Mouse (Mus musculus) layer of hippocampus, adult 2 months (tissue): Measurements from ENCODE around the gene Tgm3. TPM values are rescaled to one million over a fixed set of nuclear protein-coding genes. Genes with fewer than 3 reads are reported as not detected.

Experiments used
- DNase-seq, 2 experiments: peaks; one replicate each; pipeline ENCODE4 v3.0.0; 2022; ENCODE audit warnings: low spot score in 2 of 2
- H3K27ac ChIP-seq: fragments of 200-600 bp; 2 replicates; pipeline ENCODE4 v1.8.1; 2022
- H3K4me3 ChIP-seq: fragments of 200-600 bp; 2 replicates; pipeline ENCODE4 v1.8.1; 2022; ENCODE audit warnings: mild to moderate bottlenecking
- CTCF ChIP-seq: fragments of 200-600 bp; conservative IDR thresholded peaks from 2 replicates; pipeline ENCODE4 v1.8.1; 2022; ENCODE audit warnings: antibody characterized with exemption, mild to moderate bottlenecking, moderate library complexity
- long read RNA-seq, 2 experiments: library from polyadenylated mRNA; stranded (forward); transcript quantifications; one replicate each; pipeline ENCODE4 v2.0.0; 2021; ENCODE audit warnings: borderline mapping rate in 2 of 2
- total RNA-seq, 2 experiments: library from RNA; stranded (reverse); gene quantifications; 2 replicates each; pipeline ENCODE4 v1.2.3; 2021

Gene Tgm3
- under 1 TPM; 0.20 to 0.23 TPM for total RNA-seq
- long read RNA-seq, experiment 1 = 0 reads
- long read RNA-seq, experiment 2 = 0 reads

DNA sequence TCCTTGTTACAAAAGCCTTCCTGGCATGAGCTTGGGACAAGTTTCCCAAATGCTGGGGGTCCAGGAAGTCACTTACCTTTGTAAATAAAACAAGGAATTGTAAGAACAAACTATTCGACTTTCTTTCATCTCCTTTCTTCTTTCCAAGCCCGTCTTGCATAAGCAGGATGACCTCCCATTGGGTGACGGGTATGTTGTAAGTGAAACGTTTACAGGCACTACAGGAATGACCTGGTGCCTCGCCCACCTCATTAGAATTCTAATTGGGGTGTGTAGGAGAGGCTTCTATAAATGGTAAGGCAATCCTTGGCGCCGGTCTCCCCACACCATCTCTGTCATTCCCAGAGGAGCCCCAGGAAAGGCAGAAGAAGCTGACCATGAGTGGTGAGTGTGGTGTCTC, at the start of gene Tgm3:
Gene Tgm3 (plus strand): TSS at position 324 of the 400 bp plus-strand sequence.
- Histone ChIP-seq H3K4me3 (no peak within 1 kb of the TSS), H3K27ac (no peak within 1 kb of the TSS)
- TF ChIP-seq CTCF = no peak
- DNase-seq = no peak

DNA sequence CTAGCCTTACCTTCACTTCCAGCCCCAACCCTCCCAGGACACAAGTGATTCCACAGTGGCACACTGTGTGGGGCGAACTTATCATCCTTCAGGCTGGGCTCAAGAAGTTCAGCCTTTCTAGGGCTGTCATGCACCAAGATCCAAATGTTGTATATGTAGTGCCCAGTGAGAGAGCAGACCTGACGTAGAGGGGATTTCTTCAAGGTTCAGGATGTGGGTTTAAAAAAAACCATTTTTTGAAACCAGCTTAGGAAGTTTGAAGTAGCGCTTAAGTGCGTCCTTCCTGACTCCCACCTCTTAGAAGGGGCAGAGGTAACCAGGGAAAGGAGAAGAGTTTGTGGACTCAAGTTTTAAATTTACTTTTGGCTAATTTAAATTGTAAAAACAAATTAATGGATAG, 31.5 kb upstream of the Tgm3 start:
- TF ChIP-seq CTCF = no peak
- H3K27ac ChIP-seq = no peak overlapping the region
- H3K4me3 ChIP-seq = no peak overlapping the region
- no peak for DNase-seq

GRCm38 (mm10) chr2:129987527-129988045, 24.6 kb upstream of the Tgm3 start:
- TF ChIP-seq CTCF = no peak
- no peak overlapping the region for H3K4me3 ChIP-seq
- DNase-seq = no peak
- no peak overlapping the region for H3K27ac ChIP-seq

DNA sequence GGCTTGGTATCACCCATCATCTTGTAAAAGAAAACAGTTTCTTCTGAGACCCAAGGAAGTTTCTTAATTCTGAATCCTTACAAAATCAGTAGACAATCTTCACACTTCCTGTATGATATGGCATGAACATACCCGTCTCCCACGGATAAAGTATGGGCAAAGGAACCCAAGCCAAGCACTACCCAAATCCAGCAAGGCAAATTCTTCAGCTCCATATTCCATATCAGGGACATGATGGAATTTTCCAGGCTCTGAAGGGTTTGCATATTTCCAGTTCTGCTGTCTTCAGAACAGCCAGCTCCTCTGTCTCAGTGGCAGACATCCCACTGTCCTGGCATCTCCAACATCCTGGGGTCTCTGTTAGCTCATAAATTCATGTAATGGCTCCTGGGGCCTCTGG, 22.5 kb upstream of the Tgm3 start:
- DNase-seq = no peak
- no peak for TF ChIP-seq CTCF

DNA sequence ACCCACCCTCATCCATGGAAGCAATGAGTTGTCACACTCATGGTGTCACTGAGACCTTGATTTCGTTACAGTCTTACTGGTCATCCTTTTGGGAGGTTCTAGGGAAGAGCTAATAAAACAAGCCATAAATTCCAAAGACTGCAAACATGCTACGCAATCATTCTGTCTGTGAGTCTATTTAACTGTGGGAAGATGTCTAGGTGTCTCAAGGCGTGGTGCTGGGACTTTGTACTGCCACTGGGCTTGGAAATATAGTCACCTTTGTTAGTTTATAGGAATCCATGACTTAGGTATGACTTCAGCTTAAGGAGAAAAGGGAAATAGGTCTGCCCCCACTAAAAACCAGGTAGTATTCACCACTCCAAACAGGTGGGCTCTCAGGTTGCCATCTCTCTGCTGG, 17.7 kb upstream of the Tgm3 start:
- DNase-seq = no peak
- TF ChIP-seq CTCF = no peak
- no peak overlapping the region for H3K27ac ChIP-seq
- H3K4me3 ChIP-seq = no peak overlapping the region

More for the DNA sequence above, 22.5 kb upstream of the Tgm3 start:
- no peak overlapping the region for H3K27ac ChIP-seq
- H3K4me3 ChIP-seq = no peak overlapping the region

DNA sequence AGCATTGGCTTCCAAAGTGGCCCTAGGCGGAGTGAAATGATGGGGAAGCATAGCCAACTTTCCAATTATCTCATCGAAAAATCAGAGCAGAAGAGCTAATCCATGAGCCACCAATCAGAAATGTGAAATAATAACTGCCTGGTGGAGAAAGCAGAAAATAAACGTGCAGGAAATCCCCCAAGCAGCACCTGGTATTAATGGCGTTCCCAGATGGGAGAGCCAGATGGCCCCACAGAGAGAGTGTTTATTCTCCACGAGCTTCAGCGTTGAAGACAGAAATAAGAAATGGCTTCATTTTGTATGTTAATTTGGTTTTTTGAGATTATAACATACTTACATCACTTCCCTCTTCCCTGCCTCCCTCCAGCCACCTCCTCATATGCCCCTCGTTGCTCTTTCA, 13.7 kb upstream of the Tgm3 start:
- TF ChIP-seq CTCF = 0 out of 2 replicates have a peak, but pooled peaks have one; percentile 5
- peak overlapping the region; percentile 73 for H3K27ac ChIP-seq
- DNase-seq = peak; percentile 83 to 87
- no peak overlapping the region for H3K4me3 ChIP-seq

GRCm38 (mm10) chr2:129999296-129999695, 12.9 kb upstream of the Tgm3 start:
- H3K4me3 ChIP-seq = no peak overlapping the region
- DNase-seq = no peak
- peak overlapping the region; percentile 73; the same call in 1 of the 2 replicates for H3K27ac ChIP-seq
- no peak for TF ChIP-seq CTCF

GRCm38 (mm10) chr2:130000601-130001000, 11.5 kb upstream of the Tgm3 start:
- DNase-seq = no peak
- H3K27ac ChIP-seq = no peak overlapping the region
- no peak for TF ChIP-seq CTCF
- no peak overlapping the region for H3K4me3 ChIP-seq

DNA sequence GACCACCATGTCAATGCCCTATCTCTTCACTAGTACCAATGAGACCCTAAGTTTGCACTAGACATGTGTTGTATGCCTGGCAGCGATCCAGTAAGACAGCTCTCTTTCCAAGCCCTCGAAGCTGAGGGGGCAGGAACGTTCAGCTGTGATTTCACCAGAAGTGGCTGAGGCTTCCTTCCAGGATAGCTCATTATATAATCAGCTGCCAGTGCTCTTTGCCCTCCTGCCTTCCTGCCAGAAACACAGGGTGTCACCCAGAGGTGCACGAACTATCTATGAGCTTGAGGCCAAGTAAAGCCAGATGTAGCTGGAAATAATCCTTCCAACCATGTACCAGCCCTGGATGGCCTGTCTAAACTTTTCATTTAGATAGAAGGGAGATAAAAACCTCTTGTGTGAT, 8.1 kb upstream of the Tgm3 start:
- no peak for TF ChIP-seq CTCF
- Histone ChIP-seq H3K27ac (no peak overlapping the region), H3K4me3 (no peak overlapping the region)
- no peak for DNase-seq

DNA sequence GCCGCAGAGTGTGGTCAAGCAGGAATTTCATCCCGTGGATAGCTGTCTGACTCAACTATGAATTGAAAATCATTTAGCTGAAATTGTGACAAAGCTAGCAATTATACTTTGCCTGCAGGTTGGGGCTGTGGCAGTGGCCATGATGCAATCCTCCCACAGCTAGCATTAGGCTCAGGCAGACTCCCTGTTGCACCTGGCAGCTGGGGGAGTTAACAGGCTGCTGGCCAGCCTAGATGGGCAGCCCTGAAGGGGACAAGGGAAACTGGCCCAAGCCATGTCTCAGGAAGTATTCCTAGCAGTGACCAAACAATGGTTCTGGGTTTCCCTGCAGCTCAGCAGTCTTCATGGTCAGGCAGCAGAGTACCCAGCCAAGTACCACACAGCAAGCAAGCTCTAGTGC, 2.8 kb upstream of the Tgm3 start:
- no peak for TF ChIP-seq CTCF

GRCm38 (mm10) chr2:130013646-130014045, 1.5 kb downstream of the Tgm3 start:
- H3K4me3 ChIP-seq = no peak overlapping the region
- no peak for DNase-seq
- no peak overlapping the region for H3K27ac ChIP-seq
- no peak for TF ChIP-seq CTCF

More for the DNA sequence above, 2.8 kb upstream of the Tgm3 start:
- Histone ChIP-seq H3K27ac (no peak overlapping the region), H3K4me3 (no peak overlapping the region)
- no peak for DNase-seq

DNA sequence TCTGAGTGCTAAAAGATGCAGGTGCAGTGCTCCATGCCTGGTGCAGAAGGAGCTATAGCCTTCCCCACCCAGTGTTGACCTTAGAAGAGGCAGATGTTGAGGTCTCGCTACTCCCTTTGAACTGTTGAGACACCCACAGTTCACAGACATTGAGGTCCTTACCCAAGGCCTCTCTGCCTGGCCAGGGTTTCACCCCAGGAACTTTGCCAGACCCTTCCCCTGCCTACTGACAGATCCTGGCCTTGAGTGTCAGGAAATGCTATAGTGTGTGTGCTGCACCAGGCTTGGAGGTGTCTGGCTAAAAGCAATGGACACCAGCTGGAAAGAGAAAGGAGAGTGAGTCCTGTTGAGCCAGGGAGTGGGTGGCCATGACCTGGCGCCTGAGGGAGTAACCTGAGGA, 3.0 kb downstream of the Tgm3 start:
- TF ChIP-seq CTCF = no peak
- Histone ChIP-seq H3K4me3 (no peak overlapping the region), H3K27ac (no peak overlapping the region)
- no peak for DNase-seq

DNA sequence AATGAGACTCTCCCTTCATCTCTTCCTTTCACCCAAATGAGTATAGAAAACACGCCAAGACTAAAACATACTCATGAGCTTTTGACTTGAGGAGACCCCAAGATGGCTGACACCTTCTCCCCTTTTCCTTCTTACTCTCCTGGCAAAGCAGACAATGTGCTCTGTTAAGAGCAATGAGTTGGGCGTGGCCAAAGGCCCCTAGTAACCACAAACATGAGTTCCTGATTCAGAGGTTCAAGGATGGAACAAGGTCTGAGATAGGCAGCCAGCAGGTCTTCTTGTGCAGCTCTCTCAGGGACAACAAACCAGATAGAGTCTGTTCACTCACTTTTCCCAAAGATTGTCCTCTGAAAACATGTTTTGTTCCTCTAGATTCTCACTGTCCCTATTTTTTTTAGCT, 5.9 kb downstream of the Tgm3 start:
- no peak for DNase-seq

GRCm38 (mm10) chr2:130027890-130028289, 15.7 kb downstream of the Tgm3 start:
- no peak for DNase-seq
- TF ChIP-seq CTCF = no peak
- Histone ChIP-seq H3K27ac (no peak overlapping the region), H3K4me3 (no peak overlapping the region)

More for the DNA sequence above, 5.9 kb downstream of the Tgm3 start:
- Histone ChIP-seq H3K27ac (no peak overlapping the region), H3K4me3 (no peak overlapping the region)
- TF ChIP-seq CTCF = no peak
